Mouse (Mus musculus): ENCODE measurements around the gene Ndufs8. TPM values are rescaled to one million over a fixed set of nuclear protein-coding genes. Genes with fewer than 3 reads are reported as not detected.

The Ndufs8 gene
- polyA plus RNA-seq, 1 experiment = 417 TPM

DNA sequence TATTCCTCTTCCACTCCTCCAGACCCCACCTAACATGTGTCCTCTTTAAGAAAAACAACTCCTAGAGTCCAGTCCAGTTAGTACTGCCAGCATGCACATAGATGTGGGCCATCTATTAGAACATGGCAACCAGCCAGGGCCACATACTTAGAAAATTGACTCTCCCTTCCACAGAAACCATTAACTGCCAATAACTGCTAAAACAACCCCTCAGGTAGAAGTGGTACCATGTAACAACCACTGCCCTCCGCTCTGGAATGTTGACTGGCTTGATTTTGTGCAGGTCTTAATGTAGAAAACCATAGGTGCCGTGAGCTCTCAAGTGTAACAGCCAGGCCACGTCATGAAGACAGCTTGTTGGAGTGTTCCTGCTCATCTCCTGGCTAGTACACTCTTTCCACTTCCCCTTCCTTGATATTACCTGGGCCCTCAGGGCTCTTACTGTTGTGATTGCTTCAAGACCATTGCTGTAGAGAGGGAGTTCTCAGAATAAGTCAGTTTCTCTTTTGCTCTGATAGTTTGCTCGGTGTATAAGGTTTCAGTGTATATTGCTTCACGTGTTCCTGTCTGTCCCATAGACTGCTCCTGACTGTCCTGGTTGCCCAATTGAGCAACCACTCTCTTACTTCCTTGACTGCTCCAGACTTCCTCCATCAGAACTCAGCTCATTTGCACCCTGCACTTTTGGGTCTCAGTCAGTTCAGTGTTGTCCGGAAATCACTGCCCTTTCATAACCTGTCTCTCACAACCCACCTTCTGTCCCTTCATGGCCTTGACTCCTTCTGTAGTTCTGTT is 32.3 kb downstream of the Ndufs8 start:
- 79% methylated on average over 6 of the region's 6 CpGs for WGBS
- no peak for DNase-seq (ENCODE audit: low read depth, low spot score)

DNA sequence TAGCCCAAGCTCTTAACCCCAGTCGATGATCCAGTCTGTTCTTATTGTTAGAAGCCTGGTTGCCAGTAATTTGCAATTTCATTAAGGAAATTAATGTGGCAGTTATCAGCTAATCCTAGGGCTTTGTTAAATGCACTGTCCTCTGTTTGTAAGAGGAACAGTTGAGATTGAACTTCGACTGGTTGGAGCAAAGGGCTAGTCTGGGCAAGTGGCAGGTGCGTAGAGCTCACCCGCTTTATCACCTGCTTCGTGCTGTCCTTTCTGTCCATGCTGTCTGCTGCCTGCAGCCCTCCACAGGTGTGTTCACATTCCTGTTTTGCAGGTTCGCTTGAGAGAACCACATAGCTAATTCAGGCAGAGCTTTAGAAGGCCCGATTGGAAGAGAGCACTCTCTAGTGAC is 37.5 kb downstream of the Ndufs8 start:
- WGBS = 46% methylated on average over 7 of the region's 7 CpGs
- DNase-seq (ENCODE audit: low read depth, low spot score) = no peak

DNA sequence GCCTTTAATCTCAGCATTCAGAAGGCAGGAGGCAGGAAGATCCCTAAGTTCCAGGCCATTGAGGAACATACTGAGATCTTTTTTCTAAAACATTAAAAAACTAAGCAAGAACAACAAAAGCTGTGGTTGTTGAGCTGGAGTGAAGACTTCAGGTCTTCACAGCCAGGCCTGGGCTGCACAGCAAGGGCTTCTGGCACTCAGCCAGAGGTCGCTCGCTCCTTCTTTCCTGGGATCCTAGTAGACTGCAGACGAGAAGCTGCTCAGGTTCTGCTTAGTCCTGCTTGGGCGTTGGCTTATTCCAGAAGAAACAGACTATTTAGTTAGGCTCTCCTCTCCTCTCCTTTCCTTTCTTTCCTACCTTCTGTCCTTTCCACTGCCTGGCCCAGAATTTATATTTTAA is 40.2 kb downstream of the Ndufs8 start:
- DNase-seq (ENCODE audit: low read depth, low spot score) = no peak
- 56% methylated on average over 4 of the region's 4 CpGs for WGBS

DNA sequence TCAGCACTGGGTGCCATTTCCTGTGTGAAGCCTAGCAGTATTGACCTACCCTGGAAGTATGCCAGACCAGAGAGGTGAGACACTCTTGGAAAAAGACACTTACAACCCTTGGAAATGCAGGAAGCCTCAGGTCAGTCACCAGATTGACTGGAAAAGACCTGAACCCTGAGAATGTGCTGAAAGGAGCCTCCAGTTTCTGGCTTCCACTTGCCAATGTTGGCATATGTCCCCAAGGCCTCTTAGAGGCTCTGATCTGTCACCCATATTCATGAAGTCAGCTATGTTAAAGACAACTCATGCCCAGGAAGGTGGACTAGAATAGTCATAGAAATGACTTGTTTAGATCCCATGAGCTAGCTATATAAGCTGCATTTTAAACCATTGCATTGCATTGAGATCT is 41.1 kb downstream of the Ndufs8 start:
- DNase-seq (ENCODE audit: low read depth, low spot score) = no peak

DNA sequence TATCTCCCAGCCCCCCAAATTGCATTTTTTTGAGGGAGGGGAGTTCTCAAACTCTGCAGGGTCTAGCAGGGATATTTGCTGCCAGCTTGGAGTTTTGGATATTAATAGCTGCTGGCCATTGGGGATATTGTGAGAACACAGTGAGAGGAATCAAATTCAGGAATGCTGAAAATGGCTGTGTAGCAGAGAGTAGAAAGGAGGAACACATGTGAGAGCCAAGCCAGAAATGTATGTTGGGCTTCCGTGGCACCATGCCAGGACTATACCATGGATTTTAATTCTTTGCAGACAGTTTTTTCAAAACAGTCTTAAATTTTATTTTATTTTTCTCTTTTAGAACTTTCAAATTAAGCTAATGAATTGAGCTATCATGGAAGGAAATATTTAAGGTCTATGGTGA is 44.3 kb downstream of the Ndufs8 start:
- 82% methylated on average over 1 of the region's 1 CpGs for WGBS
- DNase-seq (ENCODE audit: low read depth, low spot score) = no peak

DNA sequence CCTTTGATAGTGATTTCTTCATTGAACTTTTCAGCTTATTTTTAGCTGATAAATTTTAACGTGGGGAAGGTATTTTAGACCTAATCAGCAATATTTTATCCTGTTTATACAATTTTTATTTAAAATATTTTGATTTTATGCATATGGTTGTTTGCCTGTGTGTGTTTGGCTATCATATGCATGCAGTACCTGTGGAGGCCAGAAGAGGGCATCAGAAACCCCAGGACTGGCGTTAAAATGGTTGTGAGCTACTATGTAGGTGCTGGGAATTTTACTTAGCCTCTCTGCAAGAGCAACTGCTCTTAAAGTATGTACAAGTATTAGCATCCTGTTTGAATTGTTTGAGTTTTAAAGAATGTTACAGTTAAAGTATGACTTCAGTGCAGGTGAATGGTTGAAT is 47.6 kb downstream of the Ndufs8 start:
- no peak for DNase-seq (ENCODE audit: low read depth, low spot score)
- WGBS = 85% methylated on average over 2 of the region's 2 CpGs

DNA sequence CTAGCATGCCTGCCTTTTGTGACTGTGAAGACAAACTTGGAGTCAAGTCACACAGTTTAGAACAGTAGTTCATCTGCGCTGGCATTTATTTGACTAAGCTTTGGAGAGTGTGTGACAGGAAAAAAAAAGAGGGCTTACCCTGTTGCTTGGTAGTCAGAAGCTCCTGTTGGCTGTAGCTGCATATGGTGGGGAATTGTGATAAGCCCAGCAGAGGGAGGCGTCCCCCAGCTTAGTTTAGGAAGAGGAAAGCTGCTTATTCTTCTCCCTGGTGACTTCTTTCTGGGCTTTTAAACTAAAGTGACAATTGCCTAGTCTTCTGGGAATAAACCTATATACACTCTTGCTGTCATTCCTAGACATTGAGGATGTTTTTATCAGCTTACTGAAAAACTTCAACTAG is 49.9 kb downstream of the Ndufs8 start:
- DNase-seq (ENCODE audit: low read depth, low spot score) = no peak
- WGBS = 81% methylated on average over 2 of the region's 2 CpGs

Other genes with a start within 250 kb of the Ndufs8 start
- gene Lrp5, start 226.2 kb downstream of the Ndufs8 start, polyA plus RNA-seq (2012; rRNA removed) = 37.1 and 46.7 TPM in 2 replicates
- 36.3 and 128 TPM in 2 replicates for gene 1810055G02Rik, start 204.5 kb downstream of the Ndufs8 start, polyA plus RNA-seq (2012; rRNA removed)
- 9.9 and 15.8 TPM in 2 replicates for gene Kmt5b, start 145.4 kb downstream of the Ndufs8 start, polyA plus RNA-seq (2012; rRNA removed)
- gene Chka, start 61.0 kb downstream of the Ndufs8 start, polyA plus RNA-seq (2012; rRNA removed) = 49.1 and 75.4 TPM in 2 replicates
- gene Tcirg1, start 5.6 kb downstream of the Ndufs8 start, polyA plus RNA-seq (2012; rRNA removed) = 164 and 198 TPM in 2 replicates
- gene Aldh3b1, start 17.0 kb upstream of the Ndufs8 start, polyA plus RNA-seq (2012; rRNA removed) = 21.4 and 45.1 TPM in 2 replicates
- gene Unc93b1, start 22.4 kb upstream of the Ndufs8 start, polyA plus RNA-seq (2012; rRNA removed) = 123 and 160 TPM in 2 replicates
- 0.16 and 0.95 TPM in 2 replicates for gene Aldh3b3, start 45.9 kb upstream of the Ndufs8 start, polyA plus RNA-seq (2012; rRNA removed)
- gene Aldh3b2, start 59.6 kb upstream of the Ndufs8 start, polyA plus RNA-seq (2012; rRNA removed) = 1.3 and 2.0 TPM in 2 replicates
- 42.5 and 88.2 TPM in 2 replicates for gene Acy3, start 73.8 kb upstream of the Ndufs8 start, polyA plus RNA-seq (2012; rRNA removed)
- gene Tbx10, start 80.0 kb upstream of the Ndufs8 start, polyA plus RNA-seq (2012; rRNA removed) = not detected in 2 replicates
- gene Nudt8, start 87.8 kb upstream of the Ndufs8 start, polyA plus RNA-seq (2012; rRNA removed) = 7.7 and 10.5 TPM in 2 replicates
- gene Gm49405, start 87.9 kb upstream of the Ndufs8 start, polyA plus RNA-seq (2012; rRNA removed) = 1.0 and 2.2 TPM in 2 replicates
- 6.8 and 7.3 TPM in 2 replicates for gene Doc2g, start 90.5 kb upstream of the Ndufs8 start, polyA plus RNA-seq (2012; rRNA removed)
- gene Ndufv1, start 100.0 kb upstream of the Ndufs8 start, polyA plus RNA-seq (2012; rRNA removed) = 152 and 205 TPM in 2 replicates
- 910 and 1,226 TPM in 2 replicates for gene Gstp1, start 125.2 kb upstream of the Ndufs8 start, polyA plus RNA-seq (2012; rRNA removed)
- 188 and 228 TPM in 2 replicates for gene Gstp2, start 133.2 kb upstream of the Ndufs8 start, polyA plus RNA-seq (2012; rRNA removed)
- gene Gstp3, start 146.8 kb upstream of the Ndufs8 start, polyA plus RNA-seq (2012; rRNA removed) = 19.4 and 21.9 TPM in 2 replicates
- not detected in 2 replicates for gene Cabp2, start 168.8 kb upstream of the Ndufs8 start, polyA plus RNA-seq (2012; rRNA removed)
- 319 and 372 TPM in 2 replicates for gene Cdk2ap2, start 184.4 kb upstream of the Ndufs8 start, polyA plus RNA-seq (2012; rRNA removed)
- 114 and 145 TPM in 2 replicates for gene Pitpnm1, start 187.2 kb upstream of the Ndufs8 start, polyA plus RNA-seq (2012; rRNA removed)
- gene Aip, start 213.1 kb upstream of the Ndufs8 start, polyA plus RNA-seq (2012; rRNA removed) = 62.8 and 63.6 TPM in 2 replicates
- 0.03 TPM in 1 of 2 replicates, not detected in the other for gene Gpr152, start 227.0 kb upstream of the Ndufs8 start, polyA plus RNA-seq (2012; rRNA removed)
- 0.45 and 0.88 TPM in 2 replicates for gene Cabp4, start 231.3 kb upstream of the Ndufs8 start, polyA plus RNA-seq (2012; rRNA removed)
- 385 and 500 TPM in 2 replicates for gene Coro1b, start 235.8 kb upstream of the Ndufs8 start, polyA plus RNA-seq (2012; rRNA removed)
- 56.3 and 62.6 TPM in 2 replicates for gene Ptprcap, start 240.8 kb upstream of the Ndufs8 start, polyA plus RNA-seq (2012; rRNA removed)

Data from large intestine, adult 2 months (tissue).